Mouse (Mus musculus) MN1 (cell line): ENCODE measurements around the gene Myo3b.
"Not testable (repeated sequence)": the region's sequence is repeated elsewhere in the genome, so short reads cannot be mapped to it uniquely, and the experiment has no call there.

Experiments
- DNase-seq: peaks from one replicate; pipeline ENCODE4 v3.0.0-alpha.2; 2016; ENCODE audit warnings: low spot score

Myo3b gene

GRCm38 (mm10) chr2:70038752-70039151 is at the start of gene Myo3b:
Myo3b (plus strand) TSS chr2:70039126.
- DNase-seq: no peak

- DNase-seq: no peak
Measured at GRCm38 (mm10) chr2:69989224-69989623, 49.7 kb upstream of the Myo3b start.

DNA sequence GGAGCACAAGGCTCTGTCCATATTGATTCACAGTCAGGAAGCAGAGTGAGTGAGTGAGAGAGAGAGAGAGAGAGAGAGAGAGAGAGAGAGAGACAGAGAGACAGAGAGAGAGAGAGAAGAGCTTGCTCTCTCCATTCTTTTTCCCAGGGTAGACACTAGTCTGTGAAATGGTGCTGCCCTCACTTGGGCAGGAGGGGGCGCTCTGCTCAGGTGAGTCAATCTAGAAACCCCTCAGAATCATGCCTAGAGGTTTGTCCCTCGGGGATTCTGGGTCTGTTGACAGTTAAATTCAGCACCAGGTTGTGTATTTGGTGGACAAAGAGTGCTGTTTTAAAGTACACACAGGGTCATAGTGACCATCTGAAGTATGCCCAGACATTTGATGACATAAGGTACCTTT is 48.3 kb upstream of the Myo3b start:
- no peak for DNase-seq

DNA sequence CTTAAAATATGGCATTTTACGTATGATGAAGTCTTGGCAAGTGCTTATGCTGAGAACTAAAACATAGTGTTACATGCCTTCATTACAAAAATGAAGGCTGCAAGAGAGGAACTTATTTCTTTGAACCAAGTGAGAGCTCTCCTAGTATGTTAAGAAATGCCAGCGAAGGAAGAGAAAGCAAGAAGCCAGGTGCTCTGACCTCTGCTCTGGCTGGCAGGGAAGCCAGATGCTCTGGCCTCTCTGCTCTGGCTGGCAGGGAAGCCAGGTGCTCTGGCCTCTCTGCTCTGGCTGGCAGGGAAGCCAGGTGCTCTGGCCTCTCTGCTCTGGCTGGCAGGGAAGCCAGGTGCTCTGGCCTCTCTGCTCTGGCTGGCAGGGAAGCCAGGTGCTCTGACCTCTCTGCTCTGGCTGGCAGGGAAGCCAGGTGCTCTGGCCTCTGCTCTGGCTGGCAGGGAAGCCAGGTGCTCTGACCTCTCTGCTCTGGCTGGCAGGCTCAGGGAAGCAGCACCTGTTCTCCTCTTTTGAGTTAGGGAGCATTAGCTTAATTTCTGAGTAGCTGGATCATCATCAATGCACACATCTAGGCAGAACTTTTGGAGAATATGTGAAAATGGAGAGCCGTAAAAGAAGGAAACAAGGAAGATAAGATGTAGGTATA is 44.7 kb upstream of the Myo3b start:
- not testable (repeated sequence) for DNase-seq

- DNase-seq: no peak
Measured at GRCm38 (mm10) chr2:69994779-69995178, 44.1 kb upstream of the Myo3b start.

GRCm38 (mm10) chr2:69999097-69999770 is 39.7 kb upstream of the Myo3b start:
- DNase-seq: peak; percentile 29

- DNase-seq: no peak
Measured at GRCm38 (mm10) chr2:70000316-70000715, 38.6 kb upstream of the Myo3b start.

DNA sequence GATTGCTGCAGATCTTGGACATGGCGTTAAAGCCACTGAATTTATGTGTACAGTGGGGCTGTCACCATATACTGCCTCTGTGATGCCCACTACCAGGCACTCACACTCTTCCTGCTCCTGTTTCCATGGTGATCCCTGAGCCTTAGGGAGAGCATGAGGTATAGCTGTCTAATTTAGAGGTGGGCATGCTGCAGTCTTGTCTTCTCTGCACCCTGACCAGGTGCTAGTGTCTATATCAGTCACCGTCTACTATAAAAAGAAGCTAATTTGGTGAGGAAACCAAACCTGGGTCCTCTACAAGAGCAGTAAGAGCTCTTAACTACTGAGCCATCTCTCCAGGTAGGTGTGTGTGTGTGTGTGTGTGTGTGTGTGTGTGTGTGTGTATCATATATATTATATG is 32.4 kb upstream of the Myo3b start:
- no peak for DNase-seq

- no peak for DNase-seq
Measured at GRCm38 (mm10) chr2:70012941-70013340, 26.0 kb upstream of the Myo3b start.

DNA sequence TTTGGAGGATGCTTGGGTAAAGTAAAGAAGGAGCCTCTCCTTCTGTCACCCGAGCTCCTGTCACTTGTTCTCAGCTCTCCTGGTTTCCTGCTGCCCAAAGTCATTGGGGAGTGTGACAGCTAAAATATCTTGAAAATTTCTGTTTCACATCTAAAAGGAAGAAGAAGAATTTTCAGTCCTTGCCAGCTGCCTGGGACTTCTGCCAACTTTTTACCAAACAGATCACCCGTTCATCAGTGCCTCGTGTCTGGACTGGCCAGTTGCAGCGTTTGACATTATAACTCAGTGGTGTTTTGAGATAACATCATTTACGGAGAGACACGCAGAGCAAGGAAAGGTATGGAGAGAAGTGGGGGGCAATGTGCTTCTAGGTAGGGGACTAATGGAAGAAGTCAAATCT is 20.7 kb upstream of the Myo3b start:
- peak; percentile 75 for DNase-seq

DNA sequence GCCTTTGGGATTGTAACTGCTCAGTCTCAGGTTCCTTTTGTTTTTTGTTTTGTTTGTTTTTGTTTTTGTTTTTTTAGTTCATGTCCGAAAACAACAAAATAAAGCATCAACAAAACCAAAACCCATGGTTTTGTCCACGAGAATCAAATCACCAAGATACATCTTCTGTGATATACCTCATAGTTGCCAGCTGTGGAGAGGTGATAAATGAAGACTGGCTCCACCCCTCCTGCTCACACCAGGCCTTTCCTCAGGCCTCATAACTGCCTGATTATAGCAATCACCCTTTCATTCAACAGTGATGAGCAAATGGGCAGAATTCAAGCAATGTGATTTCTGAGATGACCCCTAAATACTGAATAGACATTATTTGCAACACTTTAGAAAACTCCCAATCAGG is 14.5 kb upstream of the Myo3b start:
- no peak for DNase-seq

- no peak for DNase-seq
Measured at GRCm38 (mm10) chr2:70025711-70026110, 13.2 kb upstream of the Myo3b start.

DNA sequence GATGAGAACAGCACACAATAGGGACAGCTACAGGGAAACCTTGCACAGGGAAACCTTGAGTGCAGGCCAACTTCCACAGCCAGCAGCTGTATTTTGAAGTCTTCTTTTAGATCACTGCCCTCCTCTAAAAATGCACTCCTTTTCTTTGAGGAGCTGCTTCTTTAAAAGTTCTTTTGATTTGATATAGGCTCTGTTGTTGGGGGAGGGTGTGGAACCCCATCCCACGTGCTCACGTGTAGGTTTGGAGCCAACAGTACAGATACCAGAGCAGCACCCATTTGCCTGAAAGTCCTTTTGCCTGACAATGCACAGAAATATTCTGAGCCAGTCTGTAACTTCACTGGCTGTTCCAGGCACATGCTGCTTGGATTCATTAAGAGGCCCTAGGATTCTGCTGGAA is 7.5 kb upstream of the Myo3b start:
- DNase-seq: no peak

GRCm38 (mm10) chr2:70034895-70035294 is 4.0 kb upstream of the Myo3b start:
- no peak for DNase-seq

- DNase-seq: no peak
Measured at GRCm38 (mm10) chr2:70035358-70035757, 3.6 kb upstream of the Myo3b start.

- DNase-seq: no peak
Measured at GRCm38 (mm10) chr2:70037221-70037620, 1.7 kb upstream of the Myo3b start.

DNA sequence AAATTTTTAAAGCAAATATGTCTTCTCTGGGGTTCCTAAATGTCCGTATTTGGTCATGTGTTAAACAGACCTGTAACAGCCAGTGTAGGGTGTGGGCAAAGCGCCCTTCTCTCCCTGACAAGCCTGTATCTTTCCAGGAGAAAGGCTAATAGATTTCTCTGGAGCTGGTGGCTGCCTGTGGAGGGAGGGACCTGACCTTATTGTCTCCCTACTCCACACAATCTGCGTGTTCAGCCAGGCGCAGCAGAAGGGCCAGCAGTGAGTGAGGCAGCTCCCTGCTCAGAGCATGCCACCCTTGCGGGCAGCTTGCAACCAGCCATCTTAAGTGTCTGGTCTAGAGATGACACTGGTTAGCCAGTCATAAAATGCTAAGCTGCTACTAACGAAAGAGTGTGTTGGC is 5.5 kb downstream of the Myo3b start:
- DNase-seq: no peak

DNA sequence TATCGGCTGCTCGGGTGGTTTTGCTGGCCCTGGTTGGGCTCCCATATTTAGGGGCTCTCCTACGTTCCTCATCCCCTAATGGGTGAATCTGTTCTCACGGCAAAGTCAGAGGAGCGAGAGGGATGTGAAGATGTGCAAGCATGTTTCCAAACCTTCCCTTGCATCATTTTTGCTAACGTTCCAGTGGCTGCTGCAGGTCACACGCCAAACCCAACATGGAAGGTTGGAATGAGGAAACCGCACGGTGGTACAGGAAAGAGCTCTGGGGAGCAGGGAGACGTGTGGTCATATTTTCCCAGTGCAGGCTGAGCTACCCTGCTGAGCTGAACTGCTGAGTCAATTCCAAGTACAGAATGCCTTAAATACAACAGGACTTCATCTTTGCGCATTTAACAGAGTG is 8.9 kb downstream of the Myo3b start:
- no peak for DNase-seq

DNA sequence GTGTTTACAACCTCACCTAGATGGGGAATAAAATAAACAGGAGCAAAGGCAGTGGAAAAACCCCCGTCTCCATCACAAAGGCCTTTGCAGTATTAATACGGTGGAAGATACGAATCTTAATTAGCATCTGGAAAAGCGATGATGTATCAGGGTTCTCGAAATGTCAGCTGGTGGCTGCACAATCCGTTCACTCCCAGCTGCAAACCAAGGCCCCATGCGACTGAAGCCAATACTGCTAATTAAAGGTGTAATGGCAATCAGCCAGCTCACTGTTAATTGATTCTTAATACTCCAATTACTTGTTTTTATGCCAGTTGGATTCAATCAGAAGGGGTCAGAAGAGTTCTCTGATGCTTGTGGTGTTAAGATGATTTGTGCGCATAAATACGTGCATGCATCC is 14.9 kb downstream of the Myo3b start:
- no peak for DNase-seq

- no peak for DNase-seq
Measured at GRCm38 (mm10) chr2:70058201-70058600, 19.3 kb downstream of the Myo3b start.

DNA sequence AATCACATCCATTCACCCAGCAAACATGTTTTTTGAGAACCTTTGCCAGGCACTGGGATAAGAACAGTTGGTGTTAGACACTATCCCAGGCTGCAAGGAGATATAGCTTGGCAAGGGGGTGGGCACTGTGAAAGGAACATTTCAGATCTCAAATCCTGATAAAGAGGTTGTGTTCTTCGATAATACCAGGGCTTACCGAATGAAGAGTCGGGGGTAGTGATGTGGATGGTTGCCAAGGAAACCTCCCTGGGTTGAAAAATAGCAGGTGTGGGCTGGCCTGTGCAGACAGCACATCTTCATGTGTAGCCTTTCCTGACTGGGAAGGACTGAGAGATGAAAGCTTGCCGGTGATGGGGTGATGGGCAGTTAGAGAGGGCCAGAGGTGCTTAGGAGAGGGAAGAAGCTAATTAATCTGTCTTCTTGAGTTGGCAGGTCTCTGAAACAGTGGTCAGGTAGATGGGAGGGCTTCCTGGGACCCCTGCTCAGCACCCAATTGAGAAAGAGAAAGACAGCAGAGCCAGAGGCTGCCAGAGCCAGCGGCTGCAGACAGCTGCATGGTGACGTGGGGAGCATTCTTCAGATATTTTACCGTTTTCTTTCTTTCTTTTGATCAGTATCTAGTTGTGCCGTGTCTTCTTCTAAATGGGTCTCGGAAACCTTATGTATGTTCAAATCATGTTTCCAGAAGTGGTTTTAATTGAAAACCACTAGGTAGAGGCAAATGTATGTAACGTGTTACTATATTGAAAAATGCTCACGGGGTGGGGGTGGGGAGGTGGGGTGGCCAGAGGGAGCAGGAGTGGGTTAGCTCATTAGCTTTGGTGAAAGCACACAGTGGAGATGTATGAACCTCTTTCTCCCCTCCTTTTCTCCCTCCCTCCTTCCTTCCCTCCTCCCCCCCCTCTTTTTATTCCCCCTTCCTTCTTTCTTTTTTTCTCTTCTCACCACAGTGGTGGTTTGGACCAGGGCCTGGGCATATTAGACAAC is 21.7 kb downstream of the Myo3b start:
- DNase-seq: no peak

DNA sequence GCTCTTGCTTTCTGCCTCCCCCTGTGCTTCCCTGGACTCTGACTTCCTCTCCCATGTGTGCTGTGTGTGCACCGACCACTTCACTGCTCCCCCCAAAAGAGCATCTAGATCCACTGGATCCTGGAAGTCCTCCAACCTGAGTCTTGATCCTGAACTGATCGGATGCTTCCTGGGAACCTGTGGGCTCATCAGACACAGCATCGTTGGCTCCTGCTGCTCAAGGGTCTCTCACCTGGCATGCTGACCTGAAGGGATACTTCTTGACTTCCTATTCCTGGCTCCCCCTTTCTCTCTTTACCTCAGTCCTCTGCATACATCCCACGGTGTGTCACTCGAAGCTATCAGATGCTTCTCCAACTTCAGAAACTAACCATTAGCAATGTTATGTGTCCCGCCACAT is 26.2 kb downstream of the Myo3b start:
- no peak for DNase-seq
